Mouse (Mus musculus): Measurements from ENCODE around the gene Alkbh1.

- TF ChIP-seq MAX (IDR thresholded peaks at IDR 0.05): no peak
- no peak for TF ChIP-seq CTCF (IDR thresholded peaks at IDR 0.05; ENCODE audit: control insufficient read depth, insufficient read depth, insufficient read length)
- no peak for TF ChIP-seq MYOD1 (IDR thresholded peaks at IDR 0.05; ENCODE audit: control insufficient read depth, insufficient read length, low read depth)
- TF ChIP-seq USF1 (IDR thresholded peaks at IDR 0.05; ENCODE audit: low read depth): no peak
- no peak for TF ChIP-seq MYOG (IDR thresholded peaks at IDR 0.05; ENCODE audit: control insufficient read depth, extremely low read depth, insufficient read length)
Observed at GRCm38 (mm10) chr12:87428885-87429284, 14.9 kb downstream of the Alkbh1 start.

All from C2C12 (cell line).